ENCODE assay signal across 8 mouse cellular contexts in the genomic region with DNA sequence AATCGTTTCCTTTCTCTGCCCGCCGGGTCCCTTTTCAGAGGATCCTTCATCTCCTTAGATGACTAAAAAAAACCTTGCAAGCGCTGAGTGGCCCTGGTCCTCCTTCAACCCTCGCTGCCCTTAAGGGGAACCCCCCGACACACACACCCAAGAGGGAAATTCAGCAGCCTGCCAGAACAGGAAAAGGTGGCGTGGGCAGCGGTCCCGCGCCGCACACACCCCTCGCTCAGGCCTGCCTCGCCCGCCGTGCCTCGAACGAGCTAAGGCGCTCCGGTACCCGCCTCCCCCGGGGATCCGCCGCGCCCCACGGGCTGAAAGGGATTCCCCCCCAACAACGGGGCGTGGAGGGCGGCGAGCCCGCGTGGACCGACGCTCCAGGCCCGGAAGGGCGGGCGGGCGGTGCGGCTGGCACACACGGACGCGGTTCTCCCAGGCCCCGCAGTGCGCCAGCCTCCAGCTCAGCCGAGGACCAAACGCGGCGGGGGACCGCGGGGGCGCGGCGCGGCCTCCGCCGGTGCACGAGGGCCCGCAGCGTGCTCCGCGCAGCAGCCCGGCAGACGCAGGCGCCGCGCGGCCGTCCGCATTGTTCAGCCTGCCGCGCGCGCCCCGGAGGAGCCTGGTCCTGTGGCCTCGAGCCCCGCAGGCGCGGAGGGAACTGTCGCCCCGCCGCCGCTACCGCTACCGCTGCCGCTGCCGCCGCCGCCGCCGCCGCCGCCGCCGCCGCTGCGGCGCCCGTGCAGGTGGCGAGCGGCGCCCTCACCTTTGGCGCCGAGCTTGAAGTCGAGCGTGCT. TPM values are rescaled to one million over a fixed set of nuclear protein-coding genes. Genes with fewer than 3 reads are reported as not detected.
DNase-seq lines count a peak whose midpoint lies in the region; ATAC-seq and TF ChIP-seq lines count a peak whose summit lies in the region.

No protein-coding gene starts in this region.

- H3K4me1 ChIP-seq in erythroblast, embryonic 14.5 days (ENCODE audit: control insufficient read depth), result peaks cover 18% of the 10 kb centered on the region
- no peaks in the 10 kb centered on the region for H3K4me1 ChIP-seq in forebrain, postnatal 0 days (ENCODE audit: insufficient read depth)
- H3K4me1 ChIP-seq in hindbrain, embryonic 16.5 days (ENCODE audit: control insufficient read depth, insufficient read depth, low read depth, low read length), result no peaks in the 10 kb centered on the region
- 0 out of 2 replicates have a peak, but pooled peaks cover 5% of the 10 kb centered on the region for H3K4me1 ChIP-seq in limb, embryonic 12.5 days (replicated peaks)
- H3K4me1 ChIP-seq in midbrain, embryonic 13.5 days (replicated peaks), result peaks cover 11% of the 10 kb centered on the region; the same call in 1 of the 2 replicates

- peak overlapping the region; percentile 48 for H3K4me2 ChIP-seq in forebrain, postnatal 0 days (ENCODE audit: low read depth)
- H3K4me2 ChIP-seq in hindbrain, embryonic 16.5 days (ENCODE audit: low read length), result peak overlapping the region; percentile 58
- peak overlapping the region; percentile 56 for H3K4me2 ChIP-seq in limb, embryonic 12.5 days
- H3K4me2 ChIP-seq in midbrain, embryonic 13.5 days (replicated peaks), result peak overlapping the region; percentile 54

- peaks cover 4% of the 10 kb centered on the region; the same call in 1 of the 2 replicates for H3K27me3 ChIP-seq in erythroblast, embryonic 14.5 days (ENCODE audit: control insufficient read depth)
- no peaks in the 10 kb centered on the region for H3K27me3 ChIP-seq in forebrain, postnatal 0 days (ENCODE audit: insufficient read depth, low read length)
- no peaks in the 10 kb centered on the region for H3K27me3 ChIP-seq in hindbrain, embryonic 16.5 days (replicated peaks; ENCODE audit: control insufficient read depth, insufficient read depth, low read length)
- H3K27me3 ChIP-seq in limb, embryonic 12.5 days, result peaks cover 18% of the 10 kb centered on the region
- H3K27me3 ChIP-seq in midbrain, embryonic 13.5 days, result no peaks in the 10 kb centered on the region

- DNase-seq in cerebellum, adult 11 months, result peak; percentile 44
- DNase-seq in forebrain, postnatal 0 days, result peak; percentile 64
- DNase-seq in spleen, postnatal 10 days (ENCODE audit: low spot score in 2 of 2), result peak; percentile 19 to 33

- H3K36me3 ChIP-seq in erythroblast, embryonic 14.5 days (ENCODE audit: control insufficient read depth), result no peaks in the 10 kb centered on the region
- no peaks in the 10 kb centered on the region for H3K36me3 ChIP-seq in forebrain, postnatal 0 days (ENCODE audit: insufficient read depth)
- H3K36me3 ChIP-seq in hindbrain, embryonic 16.5 days (ENCODE audit: control insufficient read depth, insufficient read depth, low read length), result no peaks in the 10 kb centered on the region
- no peaks in the 10 kb centered on the region for H3K36me3 ChIP-seq in limb, embryonic 12.5 days
- H3K36me3 ChIP-seq in midbrain, embryonic 13.5 days, result no peaks in the 10 kb centered on the region

- H3K27ac ChIP-seq in forebrain, postnatal 0 days (ENCODE audit: low read depth, low read length), result peak overlapping the region; percentile 90
- H3K27ac ChIP-seq in hindbrain, embryonic 16.5 days (ENCODE audit: low read depth, low read length), result peak overlapping the region; percentile 91
- H3K27ac ChIP-seq in limb, embryonic 12.5 days, result peak overlapping the region; percentile 83
- peak overlapping the region; percentile 93 for H3K27ac ChIP-seq in midbrain, embryonic 13.5 days

- H3K9me3 ChIP-seq in erythroblast, embryonic 14.5 days (ENCODE audit: control insufficient read depth, low read length), result peaks cover 4% of the 10 kb centered on the region
- no peaks in the 10 kb centered on the region for H3K9me3 ChIP-seq in forebrain, postnatal 0 days (ENCODE audit: low read length)
- H3K9me3 ChIP-seq in hindbrain, embryonic 16.5 days (ENCODE audit: control insufficient read depth, low read length), result no peaks in the 10 kb centered on the region; the same call in 1 of the 2 replicates
- H3K9me3 ChIP-seq in limb, embryonic 12.5 days, result no peaks in the 10 kb centered on the region
- no peaks in the 10 kb centered on the region for H3K9me3 ChIP-seq in midbrain, embryonic 13.5 days

- ATAC-seq in erythroblast, adult 5-6 weeks (replicated peaks; ENCODE audit: low FRiP score, poor library complexity, severe bottlenecking), result no peak
- ATAC-seq in forebrain, postnatal 0 days, result peak; percentile 84
- ATAC-seq in hindbrain, embryonic 16.5 days, result peak; percentile 81
- ATAC-seq in limb, embryonic 12.5 days (ENCODE audit: insufficient number of reproducible peaks, insufficient read depth, low FRiP score, low TSS enrichment, low read depth), result peak; percentile 48; the same call in 1 of the 2 replicates
- ATAC-seq in midbrain, embryonic 13.5 days, result peak; percentile 86

- 29% methylated on average over 66 of the region's 104 CpGs for WGBS in forebrain, postnatal 0 days
- 14% methylated on average over 44 of the region's 104 CpGs for WGBS in hindbrain, embryonic 16.5 days
- 22% methylated on average over 64 of the region's 104 CpGs for WGBS in limb, embryonic 12.5 days
- 30% methylated on average over 86 of the region's 104 CpGs for WGBS in midbrain, embryonic 13.5 days

- peak overlapping the region; percentile 67 for H3K4me3 ChIP-seq in erythroblast, embryonic 14.5 days (replicated peaks)
- H3K4me3 ChIP-seq in forebrain, postnatal 0 days (ENCODE audit: low read depth, low read length), result peak overlapping the region; percentile 55
- peak overlapping the region; percentile 62 for H3K4me3 ChIP-seq in hindbrain, embryonic 16.5 days (ENCODE audit: low read length)
- H3K4me3 ChIP-seq in limb, embryonic 12.5 days (replicated peaks), result peak overlapping the region; percentile 65
- H3K4me3 ChIP-seq in midbrain, embryonic 13.5 days (replicated peaks), result peak overlapping the region; percentile 70

- no peak for TF ChIP-seq CTCF in forebrain, postnatal 0 days (IDR thresholded peaks at IDR 0.05; ENCODE audit: low read depth)

- peak overlapping the region; percentile 78 for H3K9ac ChIP-seq in forebrain, postnatal 0 days
- H3K9ac ChIP-seq in hindbrain, embryonic 16.5 days (ENCODE audit: low read depth, low read length), result peak overlapping the region; percentile 85
- peak overlapping the region; percentile 84 for H3K9ac ChIP-seq in limb, embryonic 12.5 days (replicated peaks)
- H3K9ac ChIP-seq in midbrain, embryonic 13.5 days (replicated peaks), result peak overlapping the region; percentile 85

RNA-seq across cellular contexts. Expression of a gene that starts 0.7 kb away (rescaled TPM):
- polyA plus RNA-seq in erythroblast, embryonic 14.5 days (2012), result 0.35 and 0.54 TPM in 2 replicates
- total RNA-seq in erythroblast, adult 5-6 weeks (2015; ENCODE audit: low replicate concordance), result 6.7 and 11.5 TPM in 2 replicates
- 9.2 and 10.9 TPM in 2 replicates for total RNA-seq in erythroblast, adult 5-6 weeks (2017; ENCODE audit: low replicate concordance)
- 153 and 154 TPM in 2 replicates for total RNA-seq in forebrain, postnatal 0 days (2014; rRNA removed)
- polyA plus RNA-seq in forebrain, postnatal 0 days (2015; fragmentation: Nextera tagmentation; extraction: Ambion mirVana), result 146 and 159 TPM in 2 replicates
- polyA plus RNA-seq in hindbrain, embryonic 16.5 days (2015; fragmentation: Nextera tagmentation; extraction: Ambion mirVana), result 115 and 116 TPM in 2 replicates
- polyA plus RNA-seq in limb, embryonic 12.5 days (2016; fragmentation: Nextera tagmentation; extraction: Ambion mirVana), result 68.8 and 75.2 TPM in 2 replicates
- polyA plus RNA-seq in midbrain, embryonic 13.5 days (2015; fragmentation: Nextera tagmentation; extraction: Ambion mirVana), result 108 and 142 TPM in 2 replicates

Comparison
In these comparisons a context has a peak if more than half of its experiments do, and no peak if none do; other contexts are left out.
1. RNA of a gene that starts 0.7 kb away (polyA plus RNA-seq): 146 to 159 TPM in forebrain, postnatal 0 days, 115 to 116 TPM in hindbrain, embryonic 16.5 days, 108 to 142 TPM in midbrain, embryonic 13.5 days and 68.8 to 75.2 TPM in limb, embryonic 12.5 days; 0.35 to 0.54 TPM in erythroblast, embryonic 14.5 days; every median in the first group is over 10 times any median in the second.
2. Peak in every context shown above with its lines, with median percentiles within 50 percentile points of each other: H3K4me3 ChIP-seq, DNase-seq, H3K27ac ChIP-seq, H3K4me2 ChIP-seq and H3K9ac ChIP-seq.